Mouse (Mus musculus) gastrocnemius, postnatal 25 days (tissue): ENCODE results near the gene Rabgap1l. TPM values are rescaled to one million over a fixed set of nuclear protein-coding genes. Genes with fewer than 3 reads are reported as not detected.

ENCODE experiments used
- DNase-seq: peaks from one replicate; pipeline ENCODE4 v3.0.0; 2022
- total RNA-seq, 2 experiments: library from RNA; stranded (reverse); gene quantifications; 1 replicate in 1 of 2; 2 replicates in 1 of 2; pipeline ENCODE4 v1.2.3; 2021

Rabgap1l gene
- total RNA-seq, 2 experiments from 2014 or later, result 9.4 to 11.8 TPM

- DNase-seq, result no peak
These were observed 511.5 kb downstream of the Rabgap1l start for GRCm38 (mm10) chr1:160281337-160282084.

- peak; percentile 25 for DNase-seq
These were observed 512.4 kb downstream of the Rabgap1l start for GRCm38 (mm10) chr1:160280603-160281002.

- no peak for DNase-seq
These were observed 514.9 kb downstream of the Rabgap1l start for GRCm38 (mm10) chr1:160277940-160278682.

- DNase-seq, result no peak
These were observed 517.8 kb downstream of the Rabgap1l start for GRCm38 (mm10) chr1:160275248-160275647.

- DNase-seq, result no peak
These were observed 519.8 kb downstream of the Rabgap1l start for GRCm38 (mm10) chr1:160273133-160273743.

- no peak for DNase-seq
These were observed 521.6 kb downstream of the Rabgap1l start for GRCm38 (mm10) chr1:160271282-160271967.

- no peak for DNase-seq
These were observed 524.7 kb downstream of the Rabgap1l start for GRCm38 (mm10) chr1:160268322-160268721.

- peak; percentile 43 for DNase-seq
These were observed 529.2 kb downstream of the Rabgap1l start for GRCm38 (mm10) chr1:160263630-160264346.

- no peak for DNase-seq
These were observed 530.0 kb downstream of the Rabgap1l start for GRCm38 (mm10) chr1:160263053-160263452.

- no peak for DNase-seq
These were observed 530.6 kb downstream of the Rabgap1l start for GRCm38 (mm10) chr1:160262415-160262814.

GRCm38 (mm10) chr1:160261849-160262248 lies 531.2 kb downstream of the Rabgap1l start:
- no peak for DNase-seq

GRCm38 (mm10) chr1:160260605-160261004 lies 532.4 kb downstream of the Rabgap1l start:
- no peak for DNase-seq

GRCm38 (mm10) chr1:160259884-160260283 lies 533.1 kb downstream of the Rabgap1l start:
- DNase-seq, result no peak

GRCm38 (mm10) chr1:160253108-160253507 lies 539.9 kb downstream of the Rabgap1l start:
- no peak for DNase-seq

GRCm38 (mm10) chr1:160251388-160252007 lies 541.5 kb downstream of the Rabgap1l start:
- DNase-seq, result no peak

- DNase-seq, result no peak
These were observed 542.2 kb downstream of the Rabgap1l start for GRCm38 (mm10) chr1:160250782-160251181.

- no peak for DNase-seq
These were observed 543.2 kb downstream of the Rabgap1l start for GRCm38 (mm10) chr1:160249786-160250185.

GRCm38 (mm10) chr1:160247473-160247872 lies 545.5 kb downstream of the Rabgap1l start:
- no peak for DNase-seq

GRCm38 (mm10) chr1:160246844-160247243 lies 546.2 kb downstream of the Rabgap1l start:
- no peak for DNase-seq

GRCm38 (mm10) chr1:160245954-160246353 lies 547.1 kb downstream of the Rabgap1l start:
- no peak for DNase-seq

GRCm38 (mm10) chr1:160244689-160245088 lies 548.3 kb downstream of the Rabgap1l start:
- no peak for DNase-seq
